11 mouse cellular contexts compared by ENCODE assay signal in genomic region chr2:9681691-9682152, GRCm38 (mm10).
DNase-seq lines count a peak whose midpoint lies in the region; ATAC-seq and TF ChIP-seq lines count a peak whose summit lies in the region.
"Had no signal": no experiment of that assay in that cellular context is flagged by ENCODE, and none has a peak within 500 bp of the region (broad histone marks: within the 10 kb centered on the region; RNA-seq: fewer than 3 reads in every experiment).

No protein-coding gene starts in this region.

- H3K9me3 ChIP-seq in liver, embryonic 11.5 days (ENCODE audit: control insufficient read depth, low read length): no peaks in the 10 kb centered on the region
- no peaks in the 10 kb centered on the region for H3K9me3 ChIP-seq in heart, embryonic 11.5 days (replicated peaks; ENCODE audit: control insufficient read depth, low read length)
- no peaks in the 10 kb centered on the region for H3K9me3 ChIP-seq in lung, postnatal 0 days (ENCODE audit: low read length)
- no peaks in the 10 kb centered on the region for H3K9me3 ChIP-seq in hindbrain, embryonic 13.5 days
- no peaks in the 10 kb centered on the region for H3K9me3 ChIP-seq in hindbrain, embryonic 11.5 days (ENCODE audit: control insufficient read depth, low read length)
- H3K9me3 ChIP-seq: embryonic facial prominence, embryonic 15.5 days had no signal

- no peaks in the 10 kb centered on the region for H3K36me3 ChIP-seq in liver, embryonic 11.5 days (ENCODE audit: control insufficient read depth, insufficient read depth, low read length)
- no peaks in the 10 kb centered on the region for H3K36me3 ChIP-seq in heart, embryonic 11.5 days (ENCODE audit: control insufficient read depth, insufficient read depth, low read length)
- H3K36me3 ChIP-seq in lung, postnatal 0 days (ENCODE audit: insufficient read depth, low read length): no peaks in the 10 kb centered on the region
- no peaks in the 10 kb centered on the region for H3K36me3 ChIP-seq in hindbrain, embryonic 13.5 days
- no peaks in the 10 kb centered on the region for H3K36me3 ChIP-seq in hindbrain, embryonic 11.5 days (ENCODE audit: control insufficient read depth, insufficient read depth, low read length)
- H3K36me3 ChIP-seq: embryonic facial prominence, embryonic 15.5 days had no signal

- peak; percentile 7 for DNase-seq in liver
- no peak for DNase-seq in liver, embryonic 11.5 days (ENCODE audit: low spot score)
- peak; percentile 26 for DNase-seq in lung, postnatal 0 days (ENCODE audit: low spot score)
- DNase-seq in thymus, postnatal 25 days: peak; percentile 76
- DNase-seq in hindbrain, embryonic 11.5 days (ENCODE audit: low spot score): no peak
- DNase-seq in cerebellum, adult 9-11 months: no peak
- DNase-seq: kidney, adult 9 months had no signal

- no peaks in the 10 kb centered on the region for H3K27me3 ChIP-seq in liver, embryonic 11.5 days (replicated peaks; ENCODE audit: control insufficient read depth, insufficient read depth, low read length)
- H3K27me3 ChIP-seq in heart, embryonic 11.5 days (ENCODE audit: control insufficient read depth, insufficient read depth, low read length): no peaks in the 10 kb centered on the region
- no peaks in the 10 kb centered on the region for H3K27me3 ChIP-seq in lung, postnatal 0 days (replicated peaks; ENCODE audit: insufficient read depth, low read length)
- H3K27me3 ChIP-seq in hindbrain, embryonic 13.5 days: no peaks in the 10 kb centered on the region
- no peaks in the 10 kb centered on the region for H3K27me3 ChIP-seq in hindbrain, embryonic 11.5 days (ENCODE audit: control insufficient read depth, insufficient read depth, low read length)
- H3K27me3 ChIP-seq: CH12.LX; embryonic facial prominence, embryonic 15.5 days had no signal

- H3K4me1 ChIP-seq in liver, embryonic 11.5 days (replicated peaks; ENCODE audit: control insufficient read depth, insufficient read depth, low read length): no peaks in the 10 kb centered on the region
- no peaks in the 10 kb centered on the region for H3K4me1 ChIP-seq in heart, embryonic 11.5 days (ENCODE audit: control insufficient read depth, insufficient read depth, low read length)
- H3K4me1 ChIP-seq in lung, postnatal 0 days (ENCODE audit: insufficient read depth, low read depth, low read length): no peaks in the 10 kb centered on the region
- H3K4me1 ChIP-seq in hindbrain, embryonic 13.5 days (replicated peaks): no peaks in the 10 kb centered on the region
- no peaks in the 10 kb centered on the region for H3K4me1 ChIP-seq in hindbrain, embryonic 11.5 days (replicated peaks; ENCODE audit: control insufficient read depth, insufficient read depth, low read length)
- H3K4me1 ChIP-seq: embryonic facial prominence, embryonic 15.5 days had no signal

- TF ChIP-seq CTCF in lung, postnatal 0 days (IDR thresholded peaks at IDR 0.05): no peak

- no peak overlapping the region; the same call in 1 of the 2 replicates for H3K4me2 ChIP-seq in liver, embryonic 11.5 days
- H3K4me2 ChIP-seq in heart, embryonic 11.5 days: no peak overlapping the region
- H3K4me2 ChIP-seq in lung, postnatal 0 days (replicated peaks; ENCODE audit: low read depth, low read length): no peak overlapping the region
- no peak overlapping the region for H3K4me2 ChIP-seq in hindbrain, embryonic 13.5 days
- H3K4me2 ChIP-seq in hindbrain, embryonic 11.5 days (replicated peaks; ENCODE audit: low read depth, low read length): no peak overlapping the region
- H3K4me2 ChIP-seq: embryonic facial prominence, embryonic 15.5 days had no signal

- H3K9ac ChIP-seq in liver, embryonic 11.5 days (ENCODE audit: low read depth, low read length): no peak overlapping the region
- H3K9ac ChIP-seq in heart, embryonic 11.5 days (ENCODE audit: low read depth, low read length): no peak overlapping the region
- H3K9ac ChIP-seq in lung, postnatal 0 days (replicated peaks; ENCODE audit: low read depth): no peak overlapping the region
- no peak overlapping the region for H3K9ac ChIP-seq in hindbrain, embryonic 13.5 days
- H3K9ac ChIP-seq in hindbrain, embryonic 11.5 days (ENCODE audit: low read depth, low read length): no peak overlapping the region
- H3K9ac ChIP-seq: embryonic facial prominence, embryonic 15.5 days had no signal

- no peak overlapping the region for H3K27ac ChIP-seq in liver, embryonic 11.5 days (ENCODE audit: low read depth, low read length)
- peak overlapping the region; percentile 41 for H3K27ac ChIP-seq in heart, embryonic 11.5 days (ENCODE audit: low read depth, low read length)
- H3K27ac ChIP-seq in lung, postnatal 0 days (ENCODE audit: low read length): no peak overlapping the region
- H3K27ac ChIP-seq in hindbrain, embryonic 13.5 days: no peak overlapping the region
- H3K27ac ChIP-seq in hindbrain, embryonic 11.5 days (ENCODE audit: low read depth, low read length): no peak overlapping the region
- H3K27ac ChIP-seq: embryonic facial prominence, embryonic 15.5 days had no signal

- H3K4me3 ChIP-seq in liver, embryonic 11.5 days (ENCODE audit: low read depth, low read length): no peak overlapping the region
- no peak overlapping the region for H3K4me3 ChIP-seq in heart, embryonic 11.5 days (ENCODE audit: low read depth, low read length)
- H3K4me3 ChIP-seq in lung, postnatal 0 days (ENCODE audit: low read depth, low read length): no peak overlapping the region
- no peak overlapping the region for H3K4me3 ChIP-seq in hindbrain, embryonic 13.5 days
- H3K4me3 ChIP-seq in hindbrain, embryonic 11.5 days (ENCODE audit: low read depth, low read length): no peak overlapping the region
- H3K4me3 ChIP-seq: embryonic facial prominence, embryonic 15.5 days had no signal

- ATAC-seq in liver, embryonic 11.5 days (replicated peaks; ENCODE audit: low FRiP score): no peak
- no peak for ATAC-seq in heart, embryonic 11.5 days (replicated peaks; ENCODE audit: insufficient number of reproducible peaks, low FRiP score, low TSS enrichment)
- 0 out of 2 replicates have a peak, but pooled peaks have one; percentile 23 for ATAC-seq in lung, postnatal 0 days
- ATAC-seq in hindbrain, embryonic 13.5 days (ENCODE audit: low FRiP score): no peak
- no peak for ATAC-seq in hindbrain, embryonic 11.5 days (ENCODE audit: low FRiP score)

- WGBS in liver, embryonic 11.5 days: 37% methylated on average over 7 of the region's 7 CpGs
- 38% methylated on average over 7 of the region's 7 CpGs for WGBS in heart, embryonic 11.5 days (ENCODE audit: insufficient replicate concordance)
- WGBS in lung, postnatal 0 days: 25% methylated on average over 7 of the region's 7 CpGs
- WGBS in hindbrain, embryonic 13.5 days: 90% methylated on average over 7 of the region's 7 CpGs
- 72% methylated on average over 7 of the region's 7 CpGs for WGBS in hindbrain, embryonic 11.5 days

- no peak for TF ChIP-seq EP300 in lung, postnatal 0 days (IDR thresholded peaks at IDR 0.05)

Comparison
In these comparisons a context has a peak if more than half of its experiments do, and no peak if none do; other contexts are left out.
1. DNase-seq: peak in liver (single experiment), lung, postnatal 0 days (single experiment) and thymus, postnatal 25 days (single experiment); none in liver, embryonic 11.5 days (single experiment), hindbrain, embryonic 11.5 days (single experiment) and cerebellum, adult 9-11 months (single experiment).